Mouse (Mus musculus): Measurements from ENCODE around the gene Adgrd1. TPM values are rescaled to one million over a fixed set of nuclear protein-coding genes. Genes with fewer than 3 reads are reported as not detected.

Adgrd1 gene
- polyA plus RNA-seq, 2 experiments, result 0.09 TPM

- TF ChIP-seq CTCF (IDR thresholded peaks at IDR 0.05; ENCODE audit: low read depth), result no peak
- TF ChIP-seq EP300 (IDR thresholded peaks at IDR 0.05; ENCODE audit: low read depth), result no peak
- no peak overlapping the region for H3K9ac ChIP-seq (replicated peaks)
- H3K27ac ChIP-seq, result no peak overlapping the region
- H3K4me2 ChIP-seq (ENCODE audit: low read depth), result no peak overlapping the region
- H3K9me3 ChIP-seq (ENCODE audit: control insufficient read depth, low read length), result no peaks in the 10 kb centered on the region
- DNase-seq (ENCODE audit: low read depth in 3 of 3, low spot score in 3 of 3), result no peak
- H3K4me1 ChIP-seq (replicated peaks; ENCODE audit: control insufficient read depth in 2 of 2, insufficient read depth in 2 of 2, low read length in 1 of 2), result no peaks in the 10 kb centered on the region
- 68% methylated on average over 6 of the region's 6 CpGs for WGBS (ENCODE audit: insufficient replicate concordance)
- no peak for ATAC-seq (ENCODE audit: insufficient read depth)
- H3K4me3 ChIP-seq (ENCODE audit: insufficient read depth in 1 of 2, low read depth in 2 of 2, low read length in 2 of 2), result no peak overlapping the region
- H3K36me3 ChIP-seq (replicated peaks; ENCODE audit: control insufficient read depth, insufficient read depth, low read depth), result no peaks in the 10 kb centered on the region
- H3K27me3 ChIP-seq (ENCODE audit: control insufficient read depth, insufficient read depth, low read length), result no peaks in the 10 kb centered on the region
These were observed 92.5 kb downstream of the Adgrd1 start for GRCm38 (mm10) chr5:129189071-129189470.

DNA sequence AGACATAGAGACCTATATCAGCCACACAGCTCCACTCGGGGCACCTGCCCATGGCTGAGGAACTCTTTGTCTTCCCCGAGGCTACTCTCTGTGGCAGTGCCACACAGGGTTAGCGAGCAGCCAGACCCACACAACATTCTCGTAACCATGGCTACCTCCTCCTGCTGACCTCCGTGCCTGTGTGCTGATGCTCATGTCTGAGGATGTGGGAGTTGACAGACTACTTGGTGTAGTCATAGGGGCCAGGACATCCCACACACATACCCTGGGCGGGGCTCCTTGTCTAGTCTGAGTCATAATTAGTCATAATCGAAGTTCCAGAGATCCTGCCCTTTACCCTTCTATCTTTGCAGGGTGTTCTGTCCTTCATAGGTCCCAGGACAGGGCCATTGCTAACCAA is 93.5 kb downstream of the Adgrd1 start:
- no peaks in the 10 kb centered on the region for H3K9me3 ChIP-seq (ENCODE audit: control insufficient read depth, low read length)
- ATAC-seq (ENCODE audit: insufficient read depth), result no peak
- H3K27ac ChIP-seq, result no peak overlapping the region
- no peaks in the 10 kb centered on the region for H3K36me3 ChIP-seq (replicated peaks; ENCODE audit: control insufficient read depth, insufficient read depth, low read depth)
- no peaks in the 10 kb centered on the region for H3K27me3 ChIP-seq (ENCODE audit: control insufficient read depth, insufficient read depth, low read length)
- H3K4me2 ChIP-seq (ENCODE audit: low read depth), result no peak overlapping the region
- 58% methylated on average over 7 of the region's 7 CpGs for WGBS (ENCODE audit: insufficient replicate concordance)
- no peak overlapping the region for H3K4me3 ChIP-seq (ENCODE audit: insufficient read depth in 1 of 2, low read depth in 2 of 2, low read length in 2 of 2)
- TF ChIP-seq EP300 (IDR thresholded peaks at IDR 0.05; ENCODE audit: low read depth) (no peak), CTCF (IDR thresholded peaks at IDR 0.05; ENCODE audit: low read depth) (no peak)
- H3K4me1 ChIP-seq (replicated peaks; ENCODE audit: control insufficient read depth in 2 of 2, insufficient read depth in 2 of 2, low read length in 1 of 2), result no peaks in the 10 kb centered on the region
- no peak overlapping the region for H3K9ac ChIP-seq (replicated peaks)
- DNase-seq (ENCODE audit: low read depth in 3 of 3, low spot score in 3 of 3), result no peak

DNA sequence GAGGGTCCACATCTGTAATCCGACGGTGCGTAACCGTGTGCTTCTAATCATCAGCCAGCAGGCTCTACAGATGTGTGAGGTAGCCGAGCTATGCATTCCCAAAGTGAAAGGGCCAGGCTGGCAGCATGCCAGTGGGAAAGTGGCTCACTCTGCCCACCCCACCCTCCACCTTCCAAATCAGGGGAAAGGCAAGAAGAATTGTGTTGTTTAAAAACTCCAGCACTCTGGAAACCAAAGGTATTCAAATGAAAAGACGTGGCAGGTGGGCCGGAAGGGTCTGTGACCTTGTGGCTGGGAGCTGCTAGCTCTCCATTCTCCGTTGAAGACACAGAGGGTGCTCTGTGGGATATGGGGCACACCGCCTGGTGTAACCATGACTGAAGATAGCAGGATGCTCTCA is 100.0 kb downstream of the Adgrd1 start:
- no peak for TF ChIP-seq CTCF (IDR thresholded peaks at IDR 0.05; ENCODE audit: low read depth)
- TF ChIP-seq EP300 (IDR thresholded peaks at IDR 0.05; ENCODE audit: low read depth), result no peak
- 65% methylated on average over 9 of the region's 9 CpGs for WGBS (ENCODE audit: insufficient replicate concordance)
- no peaks in the 10 kb centered on the region for H3K4me1 ChIP-seq (replicated peaks; ENCODE audit: control insufficient read depth in 2 of 2, insufficient read depth in 2 of 2, low read length in 1 of 2)
- no peak overlapping the region for H3K27ac ChIP-seq
- no peak overlapping the region for H3K4me2 ChIP-seq (ENCODE audit: low read depth)
- no peak for DNase-seq (ENCODE audit: low read depth in 3 of 3, low spot score in 3 of 3)
- ATAC-seq (ENCODE audit: insufficient read depth), result no peak
- H3K36me3 ChIP-seq (replicated peaks; ENCODE audit: control insufficient read depth, insufficient read depth, low read depth), result no peaks in the 10 kb centered on the region
- H3K9ac ChIP-seq (replicated peaks), result no peak overlapping the region
- no peaks in the 10 kb centered on the region for H3K27me3 ChIP-seq (ENCODE audit: control insufficient read depth, insufficient read depth, low read length)
- H3K4me3 ChIP-seq (ENCODE audit: insufficient read depth in 1 of 2, low read depth in 2 of 2, low read length in 2 of 2), result no peak overlapping the region
- no peaks in the 10 kb centered on the region for H3K9me3 ChIP-seq (ENCODE audit: control insufficient read depth, low read length)

DNA sequence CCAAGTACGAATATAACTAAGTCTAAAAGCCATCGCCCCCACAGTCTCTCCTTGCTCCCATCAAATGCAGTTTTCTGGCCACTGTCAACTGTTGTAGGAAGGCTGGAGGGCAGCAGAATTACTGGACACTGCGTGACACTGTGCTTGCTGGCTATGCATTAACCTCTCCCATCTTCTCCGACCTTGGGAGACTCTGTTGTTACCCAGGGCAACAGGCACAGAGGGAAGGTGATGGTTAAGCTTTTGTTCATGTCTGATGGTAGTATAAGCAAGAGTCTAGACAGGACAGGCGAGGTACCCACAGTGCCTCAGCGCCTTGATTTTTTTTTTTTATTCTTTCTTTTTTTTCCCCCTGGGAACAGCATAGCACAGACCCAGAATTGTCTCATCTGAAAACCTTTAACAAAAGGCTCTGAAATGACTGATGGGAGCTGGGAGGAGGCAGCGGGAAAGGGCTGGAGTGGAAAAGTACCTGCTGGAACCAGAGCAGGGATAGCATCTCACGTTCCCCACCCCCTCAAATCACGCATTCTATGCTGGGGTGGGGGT is 100.5 kb downstream of the Adgrd1 start:
- no peak overlapping the region for H3K9ac ChIP-seq (replicated peaks)
- no peaks in the 10 kb centered on the region for H3K4me1 ChIP-seq (replicated peaks; ENCODE audit: control insufficient read depth in 2 of 2, insufficient read depth in 2 of 2, low read length in 1 of 2)
- TF ChIP-seq CTCF (IDR thresholded peaks at IDR 0.05; ENCODE audit: low read depth) (no peak), EP300 (IDR thresholded peaks at IDR 0.05; ENCODE audit: low read depth) (no peak)
- H3K27ac ChIP-seq, result no peak overlapping the region
- H3K4me3 ChIP-seq (ENCODE audit: insufficient read depth in 1 of 2, low read depth in 2 of 2, low read length in 2 of 2), result no peak overlapping the region
- DNase-seq (ENCODE audit: low read depth in 3 of 3, low spot score in 3 of 3) (no peak), ATAC-seq (ENCODE audit: insufficient read depth) (no peak)
- 51% methylated on average over 9 of the region's 9 CpGs for WGBS (ENCODE audit: insufficient replicate concordance)
- no peaks in the 10 kb centered on the region for H3K36me3 ChIP-seq (replicated peaks; ENCODE audit: control insufficient read depth, insufficient read depth, low read depth)
- H3K9me3 ChIP-seq (ENCODE audit: control insufficient read depth, low read length), result no peaks in the 10 kb centered on the region
- no peak overlapping the region for H3K4me2 ChIP-seq (ENCODE audit: low read depth)
- H3K27me3 ChIP-seq (ENCODE audit: control insufficient read depth, insufficient read depth, low read length), result no peaks in the 10 kb centered on the region

DNA sequence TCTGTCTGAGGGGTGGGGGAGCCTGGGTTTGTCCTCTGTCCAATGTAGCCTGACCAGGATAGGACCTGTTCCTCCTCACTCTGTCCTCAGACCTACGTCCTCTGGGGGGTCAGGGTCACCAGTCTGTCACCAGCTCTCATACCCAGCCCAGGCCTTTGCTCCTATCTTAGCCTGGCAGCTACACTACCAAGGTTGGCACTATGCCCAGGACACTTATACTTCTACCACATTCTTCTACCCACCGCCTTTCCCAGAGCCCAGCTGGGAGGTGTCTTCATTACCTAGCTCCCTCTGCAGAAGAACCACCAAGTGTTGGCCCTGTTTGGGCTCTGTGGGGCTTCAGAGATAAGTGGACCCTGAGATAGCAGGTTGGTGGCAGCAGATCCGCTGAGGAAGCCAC is 103.6 kb downstream of the Adgrd1 start:
- no peak for ATAC-seq (ENCODE audit: insufficient read depth)
- no peak overlapping the region for H3K4me2 ChIP-seq (ENCODE audit: low read depth)
- no peak overlapping the region for H3K4me3 ChIP-seq (ENCODE audit: insufficient read depth in 1 of 2, low read depth in 2 of 2, low read length in 2 of 2)
- H3K9me3 ChIP-seq (ENCODE audit: control insufficient read depth, low read length), result no peaks in the 10 kb centered on the region
- no peak overlapping the region for H3K27ac ChIP-seq
- DNase-seq (ENCODE audit: low read depth in 3 of 3, low spot score in 3 of 3), result no peak
- H3K36me3 ChIP-seq (replicated peaks; ENCODE audit: control insufficient read depth, insufficient read depth, low read depth), result no peaks in the 10 kb centered on the region
- no peaks in the 10 kb centered on the region for H3K4me1 ChIP-seq (replicated peaks; ENCODE audit: control insufficient read depth in 2 of 2, insufficient read depth in 2 of 2, low read length in 1 of 2)
- TF ChIP-seq EP300 (IDR thresholded peaks at IDR 0.05; ENCODE audit: low read depth) (no peak), CTCF (IDR thresholded peaks at IDR 0.05; ENCODE audit: low read depth) (no peak)
- H3K27me3 ChIP-seq (ENCODE audit: control insufficient read depth, insufficient read depth, low read length), result no peaks in the 10 kb centered on the region
- H3K9ac ChIP-seq (replicated peaks), result no peak overlapping the region
- 56% methylated on average over 3 of the region's 3 CpGs for WGBS (ENCODE audit: insufficient replicate concordance)
